ENCODE assay signal across 9 mouse cellular contexts in the genomic region with DNA sequence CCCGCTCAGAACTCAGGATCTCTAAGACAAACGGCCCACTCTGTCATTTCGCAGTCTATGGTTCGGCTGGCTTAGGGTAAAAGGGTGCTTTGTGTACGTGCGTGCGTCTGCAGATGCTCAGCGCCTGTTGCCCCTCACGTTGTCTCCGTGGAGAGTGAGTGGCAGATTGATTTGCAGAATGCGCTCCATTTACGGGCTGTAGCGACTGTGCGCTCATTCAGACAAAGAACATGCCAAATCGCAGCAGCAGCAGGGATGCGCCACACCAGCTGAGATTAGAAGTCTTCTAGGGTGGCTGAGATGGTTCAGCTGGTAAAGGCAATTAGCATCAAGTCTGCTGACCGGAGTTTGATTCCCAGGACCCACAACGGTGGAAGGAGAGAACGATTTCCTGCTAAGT. TPM values are rescaled to one million over a fixed set of nuclear protein-coding genes. Genes with fewer than 3 reads are reported as not detected.
DNase-seq lines count a peak whose midpoint lies in the region; ATAC-seq and TF ChIP-seq lines count a peak whose summit lies in the region.
"Had no signal": no experiment of that assay in that cellular context is flagged by ENCODE, and none has a peak within 500 bp of the region (broad histone marks: within the 10 kb centered on the region; RNA-seq: fewer than 3 reads in every experiment).

No protein-coding gene starts in this region.

- 0 out of 2 replicates have a peak overlapping the region, but pooled peaks have one; percentile 23 for H3K4me3 ChIP-seq in heart, embryonic 10.5 days
- H3K4me3 ChIP-seq in stomach, embryonic 14.5 days (ENCODE audit: low read depth, low read length) = no peak overlapping the region
- no peak overlapping the region for H3K4me3 ChIP-seq in stomach, postnatal 0 days (ENCODE audit: low read depth, low read length)
- H3K4me3 ChIP-seq in limb, embryonic 13.5 days = no peak overlapping the region

- TF ChIP-seq CTCF in stomach, postnatal 0 days (IDR thresholded peaks at IDR 0.05; ENCODE audit: low read depth) = no peak

- no peak for ATAC-seq in stomach, embryonic 14.5 days (ENCODE audit: insufficient number of reproducible peaks, insufficient read depth, low FRiP score, low read depth)
- ATAC-seq in stomach, postnatal 0 days (ENCODE audit: low FRiP score, low TSS enrichment) = no peak
- ATAC-seq in limb, embryonic 13.5 days (ENCODE audit: low FRiP score, low read depth) = no peak

- intact Hi-C loops in heart, postnatal 14 days (cut with DNase I) = loop anchor here (5.0 kb wide), 1 partner anchor 86 kb away; no protein-coding TSS in a partner anchor

- 0 out of 2 replicates have a peak overlapping the region, but pooled peaks have one; percentile 3 for H3K4me2 ChIP-seq in stomach, embryonic 14.5 days (replicated peaks; ENCODE audit: low read depth, low read length)
- no peak overlapping the region; the same call in 1 of the 2 replicates for H3K4me2 ChIP-seq in stomach, postnatal 0 days (replicated peaks; ENCODE audit: low read depth)
- H3K4me2 ChIP-seq in limb, embryonic 13.5 days (replicated peaks) = peak overlapping the region; percentile 14; the same call in 1 of the 2 replicates

- peaks cover 8% of the 10 kb centered on the region for H3K27me3 ChIP-seq in heart, embryonic 10.5 days (ENCODE audit: insufficient read depth, poor library complexity, severe bottlenecking)
- no peaks in the 10 kb centered on the region for H3K27me3 ChIP-seq in stomach, embryonic 14.5 days (ENCODE audit: control insufficient read depth, insufficient read depth, low read length)
- no peaks in the 10 kb centered on the region for H3K27me3 ChIP-seq in stomach, postnatal 0 days (ENCODE audit: control insufficient read depth, insufficient read depth, low read length)
- no peaks in the 10 kb centered on the region for H3K27me3 ChIP-seq in limb, embryonic 13.5 days

- no peaks in the 10 kb centered on the region for H3K9me3 ChIP-seq in heart, embryonic 10.5 days
- no peaks in the 10 kb centered on the region for H3K9me3 ChIP-seq in stomach, embryonic 14.5 days (ENCODE audit: control insufficient read depth, low read depth, low read length)
- H3K9me3 ChIP-seq in stomach, postnatal 0 days (ENCODE audit: control insufficient read depth, low read length) = no peaks in the 10 kb centered on the region
- H3K9me3 ChIP-seq in limb, embryonic 13.5 days = no peaks in the 10 kb centered on the region

- no peak for TF ChIP-seq EP300 in stomach, postnatal 0 days (optimal IDR thresholded peaks at IDR 0.05)

- peaks cover 17% of the 10 kb centered on the region; the same call in 1 of the 2 replicates for H3K4me1 ChIP-seq in heart, embryonic 10.5 days
- H3K4me1 ChIP-seq in stomach, embryonic 14.5 days (ENCODE audit: control insufficient read depth, insufficient read depth, low read length) = peaks cover 6% of the 10 kb centered on the region; the same call in 1 of the 2 replicates
- H3K4me1 ChIP-seq in stomach, postnatal 0 days (replicated peaks; ENCODE audit: control insufficient read depth, insufficient read depth) = no peaks in the 10 kb centered on the region
- peaks cover 7% of the 10 kb centered on the region for H3K4me1 ChIP-seq in limb, embryonic 13.5 days

- H3K27ac ChIP-seq in heart, embryonic 10.5 days = no peak overlapping the region
- no peak overlapping the region for H3K27ac ChIP-seq in stomach, embryonic 14.5 days (ENCODE audit: low read length)
- H3K27ac ChIP-seq in stomach, postnatal 0 days (replicated peaks) = no peak overlapping the region
- H3K27ac ChIP-seq in limb, embryonic 13.5 days = no peak overlapping the region

- no peak overlapping the region for H3K9ac ChIP-seq in stomach, embryonic 14.5 days (replicated peaks; ENCODE audit: low read depth, low read length)
- H3K9ac ChIP-seq in stomach, postnatal 0 days (ENCODE audit: low read length) = no peak overlapping the region
- no peak overlapping the region for H3K9ac ChIP-seq in limb, embryonic 13.5 days

- H3K36me3 ChIP-seq in heart, embryonic 10.5 days = no peaks in the 10 kb centered on the region
- no peaks in the 10 kb centered on the region for H3K36me3 ChIP-seq in stomach, embryonic 14.5 days (ENCODE audit: control insufficient read depth, insufficient read depth, low read length)
- no peaks in the 10 kb centered on the region for H3K36me3 ChIP-seq in stomach, postnatal 0 days (ENCODE audit: control insufficient read depth, insufficient read depth, low read length)
- H3K36me3 ChIP-seq in limb, embryonic 13.5 days = no peaks in the 10 kb centered on the region

- no peak for DNase-seq in heart, embryonic 10.5 days (ENCODE audit: low spot score)
- no peak for DNase-seq in heart, postnatal 14 days
- no peak for DNase-seq in stomach, postnatal 0 days (ENCODE audit: low spot score)
- DNase-seq in thymus, postnatal 10 days (ENCODE audit: low spot score in 2 of 2) = no peak
- no peak for DNase-seq in gastrocnemius, adult 18-20 months (ENCODE audit: low spot score)
- DNase-seq in adrenal gland, adult 8-10 months = no peak
- DNase-seq: adrenal gland, adult 2 months had no signal

- WGBS in heart, embryonic 10.5 days = 46% methylated on average over 19 of the region's 19 CpGs
- WGBS in stomach, embryonic 14.5 days = 41% methylated on average over 19 of the region's 19 CpGs
- WGBS in stomach, postnatal 0 days = 48% methylated on average over 19 of the region's 19 CpGs
- WGBS in limb, embryonic 13.5 days = 50% methylated on average over 19 of the region's 19 CpGs

RNA-seq across cellular contexts. Expression of gene Map2k6, which starts 2.8 kb away (rescaled TPM):
- polyA plus RNA-seq in heart, embryonic 10.5 days (2016; fragmentation: Nextera tagmentation; extraction: Ambion mirVana) = 14.7 and 22.5 TPM in 2 replicates
- 1 to 10 TPM; 6.4 to 7.0 TPM for total RNA-seq in heart, postnatal 14 days (2021)
- 26.7 and 27.3 TPM in 2 replicates for polyA plus RNA-seq in stomach, embryonic 14.5 days (2014; fragmentation: Nextera tagmentation; extraction: Ambion mirVana)
- 6.0 and 7.8 TPM in 2 replicates for polyA plus RNA-seq in stomach, postnatal 0 days (2015; fragmentation: Nextera tagmentation; extraction: Ambion mirVana)
- 34.3 and 34.6 TPM in 2 replicates for polyA plus RNA-seq in limb, embryonic 13.5 days (2015; fragmentation: Nextera tagmentation; extraction: Ambion mirVana)
- 10 to 100 TPM; 39.2 to 49.0 TPM for total RNA-seq in gastrocnemius, adult 18-20 months (2021)
- total RNA-seq in adrenal gland, adult 8-10 months (2022) = 1 to 10 TPM; 1.7 to 7.9 (median 5.0) TPM

RNA-seq across cellular contexts. Expression of gene Abca5, which starts 58.6 kb away (rescaled TPM):
- polyA plus RNA-seq in heart, embryonic 10.5 days (2016; fragmentation: Nextera tagmentation; extraction: Ambion mirVana) = 1.8 and 2.4 TPM in 2 replicates
- 1 to 10 TPM; 7.3 to 7.9 TPM for total RNA-seq in heart, postnatal 14 days (2021)
- polyA plus RNA-seq in stomach, embryonic 14.5 days (2014; fragmentation: Nextera tagmentation; extraction: Ambion mirVana) = 8.7 and 12.4 TPM in 2 replicates
- polyA plus RNA-seq in stomach, postnatal 0 days (2015; fragmentation: Nextera tagmentation; extraction: Ambion mirVana) = 4.0 and 5.4 TPM in 2 replicates
- polyA plus RNA-seq in limb, embryonic 13.5 days (2015; fragmentation: Nextera tagmentation; extraction: Ambion mirVana) = 6.5 and 6.6 TPM in 2 replicates
- total RNA-seq in gastrocnemius, adult 18-20 months (2021) = 10 to 100 TPM in 1 of 2 experiments, 1 to 10 TPM in 1; 9.5 to 12.8 TPM
- total RNA-seq in adrenal gland, adult 8-10 months (2022) = 10 to 100 TPM; 14.9 to 42.9 (median 21.1) TPM
